Mouse (Mus musculus): Measurements from ENCODE around the gene E2f4. TPM values are rescaled to one million over a fixed set of nuclear protein-coding genes. Genes with fewer than 3 reads are reported as not detected.

The E2f4 gene
- total and polyA plus RNA-seq, 3 experiments: 39.9 to 198 (median 51.0) TPM

GRCm38 (mm10) chr8:105295895-105296573 is 1.4 kb upstream of the E2f4 start, which contains the start of gene Exoc3l:
TSS of gene Exoc3l (minus strand) at chr8:105296101.
- H3K4me2 ChIP-seq (ENCODE audit: insufficient read depth, low read depth, poor library complexity, severe bottlenecking): peak within 1 kb of the TSS; percentile 88
- H3K9ac ChIP-seq (ENCODE audit: insufficient read depth, low read depth): peak within 1 kb of the TSS; percentile 45
- no peaks in the 10 kb centered on the region for H3K27me3 ChIP-seq (replicated peaks)
- dilution Hi-C loops (cut with MboI; ENCODE audit: extremely low pct_ligation_motif_present, extremely low pct_unique_long_range_greater_than_20kb, low sequenced_read_pairs) (no loop called here), in situ Hi-C loops (cut with MboI; ENCODE audit: low pct_ligation_motif_present, low pct_unique_long_range_greater_than_20kb, low sequenced_read_pairs) (no loop called here)
- DNase-seq (ENCODE audit: extremely low read depth): peak; percentile 60
- H3K4me3 ChIP-seq (replicated peaks in 1 of 3; ENCODE audit: low read depth in 2 of 3, low read length in 2 of 3, poor library complexity in 1 of 3): peak within 1 kb of the TSS; percentile 82 to 96 (median 89)
- peaks cover 11 to 38% of the 10 kb centered on the region in 2 experiments for H3K36me3 ChIP-seq (replicated peaks in 1 of 2; ENCODE audit: control insufficient read depth in 1 of 2, insufficient read depth in 1 of 2, low read length in 1 of 2)
- H3K4me1 ChIP-seq (ENCODE audit: control insufficient read depth in 1 of 2, insufficient read depth in 2 of 2): peaks cover 8 to 47% of the 10 kb centered on the region in 2 experiments
- H3K79me2 ChIP-seq (replicated peaks; ENCODE audit: control insufficient read depth, extremely low read depth, insufficient read depth, poor library complexity, severe bottlenecking): peaks cover 26% of the 10 kb centered on the region
- no peaks in the 10 kb centered on the region for H3K9me3 ChIP-seq (replicated peaks; ENCODE audit: low read length)
- peak within 1 kb of the TSS; percentile 65 for H3K27ac ChIP-seq (ENCODE audit: insufficient read depth, low read depth)
- no peak for TF ChIP-seq JUN (IDR thresholded peaks at IDR 0.05; ENCODE audit: insufficient read depth, low read depth, low read length)
- TF ChIP-seq ZC3H11A (IDR thresholded peaks at IDR 0.05; ENCODE audit: low read depth, low read length): no peak
- no peak for TF ChIP-seq E2F4 (IDR thresholded peaks at IDR 0.05; ENCODE audit: insufficient replicate concordance, low read depth, low read length)
- TF ChIP-seq HCFC1 (IDR thresholded peaks at IDR 0.05; ENCODE audit: low read depth, low read length): no peak
- no peak for TF ChIP-seq CHD2 (IDR thresholded peaks at IDR 0.05; ENCODE audit: low read length)
- peak; percentile 54; the same call in 1 of the 2 replicates for TF ChIP-seq TBP (conservative IDR thresholded peaks at IDR 0.05; ENCODE audit: low read depth, low read length)
- TF ChIP-seq ELF1 (IDR thresholded peaks at IDR 0.05; ENCODE audit: low read depth, low read length): no peak
- TF ChIP-seq TCF12 (IDR thresholded peaks at IDR 0.05; ENCODE audit: low read depth, low read length): peak; percentile 35
- TF ChIP-seq NRF1 (IDR thresholded peaks at IDR 0.05; ENCODE audit: low read depth, low read length): 0 out of 2 replicates have a peak, but pooled peaks have one; percentile 8
- TF ChIP-seq PAX5 (IDR thresholded peaks at IDR 0.05; ENCODE audit: low read length): no peak
- TF ChIP-seq RCOR1 (conservative IDR thresholded peaks at IDR 0.05; ENCODE audit: low read depth, low read length): no peak
- TF ChIP-seq RAD21 (IDR thresholded peaks at IDR 0.05; ENCODE audit: low read depth, low read length): no peak
- TF ChIP-seq EP300 (IDR thresholded peaks at IDR 0.05; ENCODE audit: low read length): peak; percentile 44
- TF ChIP-seq USF2 (conservative IDR thresholded peaks at IDR 0.05; ENCODE audit: low read depth, low read length): no peak
- no peak for TF ChIP-seq MEF2A (IDR thresholded peaks at IDR 0.05; ENCODE audit: borderline replicate concordance, low read depth, low read length)
- TF ChIP-seq CTCF (conservative IDR thresholded peaks at IDR 0.05 in 1 of 2, IDR thresholded peaks at IDR 0.05 in 1 of 2; ENCODE audit: low read depth in 2 of 2, low read length in 2 of 2): no peak
- no peak for TF ChIP-seq POLR2A (IDR thresholded peaks at IDR 0.05; ENCODE audit: low read depth, low read length)
- no peak for TF ChIP-seq UBTF (IDR thresholded peaks at IDR 0.05; ENCODE audit: low read depth, low read length)
- TF ChIP-seq ZKSCAN1 (IDR thresholded peaks at IDR 0.05; ENCODE audit: borderline replicate concordance, low read depth, low read length): no peak
- TF ChIP-seq SIN3A (IDR thresholded peaks at IDR 0.05; ENCODE audit: low read length): no peak
- peak; percentile 36 for TF ChIP-seq ZMIZ1 (IDR thresholded peaks at IDR 0.05; ENCODE audit: low read depth, low read length)
- no peak for TF ChIP-seq CHD1 (IDR thresholded peaks at IDR 0.05; ENCODE audit: low read depth, low read length)
- TF ChIP-seq ETS1 (conservative IDR thresholded peaks at IDR 0.05; ENCODE audit: low read depth, low read length): no peak
- TF ChIP-seq MYC (IDR thresholded peaks at IDR 0.05; ENCODE audit: low read depth, low read length): 0 out of 2 replicates have a peak, but pooled peaks have one; percentile 29
- no peak for TF ChIP-seq KAT2A (IDR thresholded peaks at IDR 0.05; ENCODE audit: insufficient replicate concordance, low read length)
- TF ChIP-seq MAX (IDR thresholded peaks at IDR 0.05; ENCODE audit: low read length): peak; percentile 49; the same call in 1 of the 2 replicates
- 0 out of 2 replicates have a peak, but pooled peaks have one; percentile 39 for TF ChIP-seq MXI1 (IDR thresholded peaks at IDR 0.05; ENCODE audit: low read depth, low read length)
- no peak for TF ChIP-seq MAZ (IDR thresholded peaks at IDR 0.05; ENCODE audit: low read depth, low read length)

Measured in CH12.LX (cell line).